ENCODE assay signal across 8 mouse cellular contexts in genomic region chr11:117962228-117963067, GRCm38 (mm10). TPM values are rescaled to one million over a fixed set of nuclear protein-coding genes. Genes with fewer than 3 reads are reported as not detected.
A peak's percentile ranks its signal among the peaks of the same experiment; 100 is the strongest.
DNase-seq lines count a peak whose midpoint lies in the region; ATAC-seq and TF ChIP-seq lines count a peak whose summit lies in the region.

No protein-coding gene starts in this region.

- no peak overlapping the region; the same call in 1 of the 2 replicates for H3K9ac ChIP-seq in hindbrain, embryonic 13.5 days
- H3K9ac ChIP-seq in midbrain, postnatal 0 days (replicated peaks; ENCODE audit: low read length, poor library complexity, severe bottlenecking): no peak overlapping the region; the same call in 1 of the 2 replicates

- peaks cover 50% of the 10 kb centered on the region for H3K27me3 ChIP-seq in hindbrain, embryonic 13.5 days
- H3K27me3 ChIP-seq in midbrain, postnatal 0 days (ENCODE audit: insufficient read depth, low read length): peaks cover 7% of the 10 kb centered on the region

- no peaks in the 10 kb centered on the region for H3K36me3 ChIP-seq in hindbrain, embryonic 13.5 days
- no peaks in the 10 kb centered on the region for H3K36me3 ChIP-seq in midbrain, postnatal 0 days (ENCODE audit: insufficient read depth, low read length)

- H3K27ac ChIP-seq in hindbrain, embryonic 13.5 days: peak overlapping the region; percentile 71
- 0 out of 2 replicates have a peak overlapping the region, but pooled peaks have one; percentile 38 for H3K27ac ChIP-seq in midbrain, postnatal 0 days (ENCODE audit: low read depth, low read length)

- DNase-seq in right cerebral cortex, postnatal 10 days (ENCODE audit: low spot score in 2 of 2): peak; percentile 52 to 53
- DNase-seq in right cerebral cortex, adult 18-20 months: no peak
- DNase-seq in gastrocnemius, adult 18-20 months (ENCODE audit: low spot score): peak; percentile 89
- peak; percentile 66 for DNase-seq in liver
- no peak for DNase-seq in midbrain, postnatal 0 days (ENCODE audit: low spot score)
- DNase-seq in cerebellum, adult 8-10 months: no peak

- H3K4me3 ChIP-seq in hindbrain, embryonic 13.5 days: no peak overlapping the region
- H3K4me3 ChIP-seq in midbrain, postnatal 0 days (ENCODE audit: low read depth, low read length): peak overlapping the region; percentile 39; the same call in 1 of the 2 replicates

- TF ChIP-seq CTCF in midbrain, postnatal 0 days (IDR thresholded peaks at IDR 0.05): no peak

- WGBS in hindbrain, embryonic 13.5 days: 37% methylated on average over 10 of the region's 10 CpGs
- 29% methylated on average over 10 of the region's 10 CpGs for WGBS in midbrain, postnatal 0 days

- no peaks in the 10 kb centered on the region for H3K9me3 ChIP-seq in hindbrain, embryonic 13.5 days
- H3K9me3 ChIP-seq in midbrain, postnatal 0 days (ENCODE audit: low read length): no peaks in the 10 kb centered on the region

- no peak for ATAC-seq in hindbrain, embryonic 13.5 days (ENCODE audit: low FRiP score)
- no peak for ATAC-seq in midbrain, postnatal 0 days (ENCODE audit: low FRiP score)
- ATAC-seq in frontal cortex, adult (ENCODE audit: low TSS enrichment): no peak

- H3K4me2 ChIP-seq in hindbrain, embryonic 13.5 days: peak overlapping the region; percentile 69; the same call in 1 of the 2 replicates
- H3K4me2 ChIP-seq in midbrain, postnatal 0 days (ENCODE audit: low read depth, low read length, poor library complexity, severe bottlenecking): peak overlapping the region; percentile 87; the same call in 1 of the 2 replicates

- peaks cover 67% of the 10 kb centered on the region for H3K4me1 ChIP-seq in hindbrain, embryonic 13.5 days (replicated peaks)
- H3K4me1 ChIP-seq in midbrain, postnatal 0 days (ENCODE audit: insufficient read depth, low read length): peaks cover 16% of the 10 kb centered on the region

RNA-seq across cellular contexts. Expression of gene Socs3, which starts 7.4 kb away (rescaled TPM):
- total RNA-seq in gastrocnemius, adult 18-20 months (2021): 1 to 10 TPM; 3.1 to 6.6 TPM
- polyA plus RNA-seq in hindbrain, embryonic 13.5 days (2015; fragmentation: Nextera tagmentation; extraction: Ambion mirVana): 8.3 and 8.8 TPM in 2 replicates
- total RNA-seq in midbrain, postnatal 0 days (2014; rRNA removed): 7.3 and 8.5 TPM in 2 replicates
- polyA plus RNA-seq in midbrain, postnatal 0 days (2015; fragmentation: Nextera tagmentation; extraction: Ambion mirVana): 4.4 and 4.9 TPM in 2 replicates

RNA-seq across cellular contexts. Expression of gene Pgs1, which starts 23.6 kb away (rescaled TPM):
- total RNA-seq in gastrocnemius, adult 18-20 months (2021): 10 to 100 TPM; 17.6 to 18.5 TPM
- 47.4 and 47.6 TPM in 2 replicates for polyA plus RNA-seq in hindbrain, embryonic 13.5 days (2015; fragmentation: Nextera tagmentation; extraction: Ambion mirVana)
- total RNA-seq in midbrain, postnatal 0 days (2014; rRNA removed): 62.0 and 72.2 TPM in 2 replicates
- 55.0 and 61.8 TPM in 2 replicates for polyA plus RNA-seq in midbrain, postnatal 0 days (2015; fragmentation: Nextera tagmentation; extraction: Ambion mirVana)

Comparison
In these comparisons a context has a peak if more than half of its experiments do, and no peak if none do; other contexts are left out.
1. DNase-seq: peak in right cerebral cortex, postnatal 10 days (2 of 2), gastrocnemius, adult 18-20 months (single experiment) and liver (single experiment); none in right cerebral cortex, adult 18-20 months (single experiment), midbrain, postnatal 0 days (single experiment) and cerebellum, adult 8-10 months (single experiment).